Mouse (Mus musculus) midbrain, embryonic 10.5 days (tissue): Measurements from ENCODE around the gene C130050O18Rik. TPM values are rescaled to one million over a fixed set of nuclear protein-coding genes. Genes with fewer than 3 reads are reported as not detected.

ENCODE experiments used
- DNase-seq: peaks from one replicate; pipeline ENCODE4 v3.0.0-alpha.2; 2017; ENCODE audit warnings: low spot score
- H3K27ac ChIP-seq: fragments of 300-500 bp; sonication (generic); replicated peaks from 2 replicates; pipeline ENCODE4 v1.5.1; 2016; ENCODE audit warnings: mild to moderate bottlenecking
- H3K27me3 ChIP-seq: fragments of 300-500 bp; sonication (generic); 2 replicates; pipeline ENCODE4 v1.6.1; 2016; ENCODE audit warnings: low read depth, mild to moderate bottlenecking; ENCODE audit not compliant: poor library complexity, severe bottlenecking
- H3K36me3 ChIP-seq: fragments of 300-500 bp; sonication (generic); 2 replicates; pipeline ENCODE4 v1.6.1; 2016; ENCODE audit warnings: mild to moderate bottlenecking, moderate library complexity
- H3K4me1 ChIP-seq: fragments of 300-500 bp; sonication (generic); 2 replicates; pipeline ENCODE4 v1.6.1; 2016
- H3K4me3 ChIP-seq: fragments of 300-500 bp; sonication (generic); 2 replicates; pipeline ENCODE4 v1.5.1; 2016; ENCODE audit warnings: mild to moderate bottlenecking, moderate library complexity
- H3K9me3 ChIP-seq: fragments of 300-500 bp; sonication (generic); replicated peaks from 2 replicates; pipeline ENCODE4 v1.6.1; 2016; ENCODE audit warnings: mild to moderate bottlenecking
- WGBS: fragments of 180-500 bp; shearing (Covaris S2); methylation state at CpG from one replicate; pipeline ENCODE4 v1.1.7; 2016; 5-methylcytosine and 5-hydroxymethylcytosine counted together
- polyA plus RNA-seq: library from polyadenylated mRNA; unstranded; fragments of >200 nt; fragmentation: Nextera tagmentation; extraction: Ambion mirVana; gene quantifications from 2 replicates; pipeline ENCODE4 v1.2.1, GENCODE M21; 2016

The C130050O18Rik gene
- polyA plus RNA-seq, 1 experiment from 2014 or later = 0.32 TPM

- H3K9me3 ChIP-seq = no peaks in the 10 kb centered on the region
- peaks cover 29% of the 10 kb centered on the region for H3K4me1 ChIP-seq
- no peak for DNase-seq
- H3K4me3 ChIP-seq = no peak overlapping the region
- H3K36me3 ChIP-seq = peaks cover 4% of the 10 kb centered on the region; the same call in 1 of the 2 replicates
- H3K27me3 ChIP-seq = no peaks in the 10 kb centered on the region
- 95% methylated on average over 37 of the region's 37 CpGs for WGBS
- H3K27ac ChIP-seq = no peak overlapping the region
Observed at GRCm38 (mm10) chr5:139392219-139393196, 12.6 kb upstream of the C130050O18Rik start.

- H3K9me3 ChIP-seq = no peaks in the 10 kb centered on the region
- H3K27me3 ChIP-seq = no peaks in the 10 kb centered on the region
- H3K4me3 ChIP-seq = no peak overlapping the region
- H3K4me1 ChIP-seq = peaks cover 29% of the 10 kb centered on the region
- H3K27ac ChIP-seq = no peak overlapping the region
- H3K36me3 ChIP-seq = peaks cover 4% of the 10 kb centered on the region; the same call in 1 of the 2 replicates
- WGBS = 92% methylated on average over 16 of the region's 16 CpGs
- no peak for DNase-seq
Observed at GRCm38 (mm10) chr5:139393197-139393588, 11.9 kb upstream of the C130050O18Rik start.

GRCm38 (mm10) chr5:139394399-139394798 lies 10.7 kb upstream of the C130050O18Rik start:
- no peaks in the 10 kb centered on the region for H3K9me3 ChIP-seq
- H3K4me1 ChIP-seq = peaks cover 19% of the 10 kb centered on the region
- no peak for DNase-seq
- peaks cover 4% of the 10 kb centered on the region; the same call in 1 of the 2 replicates for H3K36me3 ChIP-seq
- WGBS = 84% methylated on average over 7 of the region's 7 CpGs
- 0 out of 2 replicates have a peak overlapping the region, but pooled peaks have one; percentile 23 for H3K27ac ChIP-seq
- no peaks in the 10 kb centered on the region for H3K27me3 ChIP-seq
- H3K4me3 ChIP-seq = no peak overlapping the region

- H3K27ac ChIP-seq = no peak overlapping the region
- 92% methylated on average over 4 of the region's 4 CpGs for WGBS
- 0 out of 2 replicates have a peak, but pooled peaks cover 14% of the 10 kb centered on the region for H3K4me1 ChIP-seq
- H3K27me3 ChIP-seq = no peaks in the 10 kb centered on the region
- H3K36me3 ChIP-seq = peaks cover 4% of the 10 kb centered on the region; the same call in 1 of the 2 replicates
- no peak for DNase-seq
- no peak overlapping the region for H3K4me3 ChIP-seq
- H3K9me3 ChIP-seq = no peaks in the 10 kb centered on the region
Observed at GRCm38 (mm10) chr5:139395528-139395927, 9.6 kb upstream of the C130050O18Rik start.

GRCm38 (mm10) chr5:139397359-139397916 lies 7.6 kb upstream of the C130050O18Rik start:
- Histone ChIP-seq H3K27ac (no peak overlapping the region), H3K4me1 (0 out of 2 replicates have a peak, but pooled peaks cover 9% of the 10 kb centered on the region), H3K4me3 (no peak overlapping the region), H3K27me3 (no peaks in the 10 kb centered on the region), H3K9me3 (no peaks in the 10 kb centered on the region), H3K36me3 (peaks cover 4% of the 10 kb centered on the region; the same call in 1 of the 2 replicates)
- WGBS = 91% methylated on average over 4 of the region's 4 CpGs
- DNase-seq = no peak

- H3K27me3 ChIP-seq = no peaks in the 10 kb centered on the region
- peak; percentile 80 for DNase-seq
- no peaks in the 10 kb centered on the region for H3K36me3 ChIP-seq
- H3K4me1 ChIP-seq = 0 out of 2 replicates have a peak, but pooled peaks cover 9% of the 10 kb centered on the region
- 42% methylated on average over 5 of the region's 5 CpGs for WGBS
- H3K27ac ChIP-seq = no peak overlapping the region
- H3K9me3 ChIP-seq = no peaks in the 10 kb centered on the region
- no peak overlapping the region for H3K4me3 ChIP-seq
Observed at GRCm38 (mm10) chr5:139397959-139398753, 6.9 kb upstream of the C130050O18Rik start.

- Histone ChIP-seq H3K27me3 (no peaks in the 10 kb centered on the region), H3K27ac (no peak overlapping the region), H3K36me3 (no peaks in the 10 kb centered on the region), H3K4me3 (no peak overlapping the region), H3K4me1 (0 out of 2 replicates have a peak, but pooled peaks cover 9% of the 10 kb centered on the region), H3K9me3 (no peaks in the 10 kb centered on the region)
- WGBS = 75% methylated on average over 5 of the region's 5 CpGs
- DNase-seq = no peak
Observed at GRCm38 (mm10) chr5:139398786-139399185, 6.3 kb upstream of the C130050O18Rik start.

- WGBS = 94% methylated on average over 14 of the region's 14 CpGs
- Histone ChIP-seq H3K27ac (no peak overlapping the region; the same call in 1 of the 2 replicates), H3K36me3 (no peaks in the 10 kb centered on the region), H3K27me3 (no peaks in the 10 kb centered on the region), H3K4me1 (peaks cover 6% of the 10 kb centered on the region), H3K4me3 (no peak overlapping the region), H3K9me3 (no peaks in the 10 kb centered on the region)
- DNase-seq = no peak
Observed at GRCm38 (mm10) chr5:139399991-139400390, 5.1 kb upstream of the C130050O18Rik start.

- no peaks in the 10 kb centered on the region for H3K36me3 ChIP-seq
- no peaks in the 10 kb centered on the region for H3K27me3 ChIP-seq
- no peaks in the 10 kb centered on the region for H3K9me3 ChIP-seq
- no peak for DNase-seq
- 90% methylated on average over 2 of the region's 2 CpGs for WGBS
- H3K4me1 ChIP-seq = peaks cover 21% of the 10 kb centered on the region
- no peak overlapping the region for H3K27ac ChIP-seq
- H3K4me3 ChIP-seq = no peak overlapping the region
Observed at GRCm38 (mm10) chr5:139402106-139402505, 3.0 kb upstream of the C130050O18Rik start.

- Histone ChIP-seq H3K4me1 (peaks cover 27% of the 10 kb centered on the region), H3K27ac (0 out of 2 replicates have a peak overlapping the region, but pooled peaks have one; percentile 35), H3K9me3 (no peaks in the 10 kb centered on the region), H3K27me3 (no peaks in the 10 kb centered on the region), H3K36me3 (no peaks in the 10 kb centered on the region), H3K4me3 (no peak overlapping the region)
- WGBS = 92% methylated on average over 8 of the region's 8 CpGs
- no peak for DNase-seq
Observed at GRCm38 (mm10) chr5:139403692-139404260, 1.3 kb upstream of the C130050O18Rik start.

GRCm38 (mm10) chr5:139405478-139405877 lies 398 bp downstream of the C130050O18Rik start:
- Histone ChIP-seq H3K36me3 (no peaks in the 10 kb centered on the region), H3K4me1 (peaks cover 27% of the 10 kb centered on the region), H3K27me3 (no peaks in the 10 kb centered on the region), H3K4me3 (no peak overlapping the region), H3K27ac (peak overlapping the region; percentile 24; the same call in 1 of the 2 replicates), H3K9me3 (no peaks in the 10 kb centered on the region)
- 85% methylated on average over 7 of the region's 7 CpGs for WGBS
- DNase-seq = no peak

- Histone ChIP-seq H3K36me3 (no peaks in the 10 kb centered on the region), H3K27me3 (no peaks in the 10 kb centered on the region), H3K4me3 (no peak overlapping the region), H3K27ac (peak overlapping the region; percentile 24; the same call in 1 of the 2 replicates), H3K4me1 (peaks cover 27% of the 10 kb centered on the region), H3K9me3 (no peaks in the 10 kb centered on the region)
- DNase-seq = no peak
- 87% methylated on average over 3 of the region's 3 CpGs for WGBS
Observed at GRCm38 (mm10) chr5:139405953-139406352, 873 bp downstream of the C130050O18Rik start.
